Mouse (Mus musculus): ENCODE results near the gene Gimap8.
"Not testable (repeated sequence)": the region's sequence is repeated elsewhere in the genome, so short reads cannot be mapped to it uniquely, and the experiment has no call there.

Gene Gimap8

GRCm38 (mm10) chr6:48678391-48678790 lies 31.4 kb downstream of the Gimap8 start:
- DNase-seq (ENCODE audit: low read depth, low spot score): no peak

GRCm38 (mm10) chr6:48679701-48680100 lies 32.7 kb downstream of the Gimap8 start:
- DNase-seq (ENCODE audit: low read depth, low spot score): no peak

- no peak for DNase-seq (ENCODE audit: low read depth, low spot score)
These were observed 33.4 kb downstream of the Gimap8 start for GRCm38 (mm10) chr6:48680421-48680820.

GRCm38 (mm10) chr6:48681472-48682090 lies 34.5 kb downstream of the Gimap8 start:
- DNase-seq (ENCODE audit: low read depth, low spot score): no peak

GRCm38 (mm10) chr6:48682271-48682670 lies 35.2 kb downstream of the Gimap8 start:
- no peak for DNase-seq (ENCODE audit: low read depth, low spot score)

GRCm38 (mm10) chr6:48683263-48683821 lies 36.3 kb downstream of the Gimap8 start:
- not testable (repeated sequence) for DNase-seq (ENCODE audit: low read depth, low spot score)

GRCm38 (mm10) chr6:48684319-48684718 lies 37.3 kb downstream of the Gimap8 start, which contains the start of gene Gimap4:
Gene Gimap4, plus strand, starts transcription at chr6:48684549.
- DNase-seq (ENCODE audit: low read depth, low spot score): no peak

GRCm38 (mm10) chr6:48684806-48685205 lies 37.8 kb downstream of the Gimap8 start:
- no peak for DNase-seq (ENCODE audit: low read depth, low spot score)

GRCm38 (mm10) chr6:48685251-48685650 lies 38.2 kb downstream of the Gimap8 start:
- no peak for DNase-seq (ENCODE audit: low read depth, low spot score)

- DNase-seq (ENCODE audit: low read depth, low spot score): no peak
These were observed 38.9 kb downstream of the Gimap8 start for GRCm38 (mm10) chr6:48685694-48686665.

- no peak for DNase-seq (ENCODE audit: low read depth, low spot score)
These were observed 40.0 kb downstream of the Gimap8 start for GRCm38 (mm10) chr6:48687077-48687476.

- no peak for DNase-seq (ENCODE audit: low read depth, low spot score)
These were observed 42.3 kb downstream of the Gimap8 start for GRCm38 (mm10) chr6:48689320-48689719.

GRCm38 (mm10) chr6:48692962-48693361 lies 45.9 kb downstream of the Gimap8 start:
- no peak for DNase-seq (ENCODE audit: low read depth, low spot score)

- no peak for DNase-seq (ENCODE audit: low read depth, low spot score)
These were observed 50.0 kb downstream of the Gimap8 start for GRCm38 (mm10) chr6:48696830-48697554.

- no peak for DNase-seq (ENCODE audit: low read depth, low spot score)
These were observed 50.5 kb downstream of the Gimap8 start for GRCm38 (mm10) chr6:48697555-48697930.

GRCm38 (mm10) chr6:48698066-48698856 lies 51.2 kb downstream of the Gimap8 start:
- no peak for DNase-seq (ENCODE audit: low read depth, low spot score)

- no peak for DNase-seq (ENCODE audit: low read depth, low spot score)
These were observed 51.9 kb downstream of the Gimap8 start for GRCm38 (mm10) chr6:48698888-48699287.

- DNase-seq (ENCODE audit: low read depth, low spot score): no peak
These were observed 53.4 kb downstream of the Gimap8 start for GRCm38 (mm10) chr6:48700251-48701075.

GRCm38 (mm10) chr6:48702146-48702545 lies 55.1 kb downstream of the Gimap8 start:
- DNase-seq (ENCODE audit: low read depth, low spot score): no peak

- DNase-seq (ENCODE audit: low read depth, low spot score): peak; percentile 19
These were observed 55.6 kb downstream of the Gimap8 start for GRCm38 (mm10) chr6:48702601-48703000.
